Mouse (Mus musculus): ENCODE results near the gene Il15.

The Il15 gene

DNA sequence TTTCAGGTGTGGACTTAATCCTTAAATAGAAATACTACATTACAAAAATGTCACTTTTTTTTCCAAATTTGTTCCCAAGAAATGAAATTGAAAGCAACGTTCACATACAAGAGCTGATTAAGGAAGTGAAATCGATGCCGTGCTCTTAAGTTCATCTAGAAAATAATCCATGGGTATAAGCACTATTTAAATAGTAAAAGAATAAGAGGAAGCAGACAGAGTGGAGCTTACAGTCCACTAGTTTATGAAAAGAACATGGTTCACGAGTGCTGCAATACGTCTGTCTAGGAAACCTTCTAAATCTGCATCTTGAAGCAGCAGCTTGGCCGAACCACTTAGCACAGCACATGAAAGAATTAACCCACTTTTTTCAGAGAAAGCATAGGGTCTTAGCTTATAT is 32.4 kb downstream of the Il15 start:
- in situ Hi-C loops (cut with MboI; ENCODE audit: unreplicated experiment in 2 of 2), result loop anchor here (25.0 kb wide), 2 partner anchors 842 to 1092 kb away; partner anchors contain the start of gene Scoc (in 1 of the 2)

DNA sequence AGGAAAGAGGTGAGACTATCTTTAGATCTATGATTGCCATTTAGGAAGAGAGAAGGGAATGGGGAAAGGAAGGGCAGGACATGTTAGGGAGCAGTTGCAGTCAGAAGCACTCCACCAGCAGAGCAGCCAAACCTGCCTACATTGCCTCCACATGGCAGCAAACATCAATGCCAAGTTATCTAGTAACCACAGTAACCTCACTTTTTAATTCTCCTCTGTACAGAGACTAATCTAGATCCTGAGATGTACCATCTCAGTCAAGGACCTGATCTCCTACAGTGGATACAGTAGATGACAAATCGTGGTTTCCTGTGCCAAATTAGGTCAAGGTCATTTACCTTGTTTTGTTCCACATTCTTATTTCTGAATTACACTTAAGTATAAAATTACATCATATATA is 42.0 kb downstream of the Il15 start:
- in situ Hi-C loops (cut with MboI; ENCODE audit: unreplicated experiment in 2 of 2), result loop anchor here (10.0 to 25.0 kb wide), 3 partner anchors 474 to 1101 kb away; partner anchors contain the start of gene Scoc (in 1 of the 2)

DNA sequence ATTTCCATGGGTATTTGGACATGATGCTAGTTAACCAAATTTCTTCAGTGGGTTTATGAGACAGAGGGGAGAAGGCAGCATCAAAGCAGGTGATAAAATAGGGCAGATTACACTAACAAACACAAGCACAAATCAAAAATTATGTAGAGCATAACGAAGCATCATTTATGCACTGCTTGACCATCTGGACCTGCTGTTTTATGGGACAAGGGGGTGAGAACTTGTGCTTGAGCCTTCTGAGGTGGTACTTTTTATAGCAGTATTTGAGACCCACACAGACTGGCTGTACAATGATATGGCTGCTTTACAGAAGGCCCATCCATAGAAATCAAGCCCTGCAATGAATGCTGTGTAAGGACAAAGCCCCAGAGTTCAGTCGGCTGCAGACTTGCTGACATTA is 46.9 kb downstream of the Il15 start:
- in situ Hi-C loops (cut with MboI; ENCODE audit: unreplicated experiment in 2 of 2), result loop anchor here (25.0 kb wide), 2 partner anchors 856 to 1106 kb away; partner anchors contain the start of gene Scoc (in 1 of the 2)

GRCm38 (mm10) chr8:82351268-82351943 is 51.6 kb downstream of the Il15 start:
- in situ Hi-C loops (cut with MboI; ENCODE audit: unreplicated experiment in 2 of 2), result loop anchor here (5.0 to 25.0 kb wide), 4 partner anchors 391 to 1111 kb away; partner anchors contain the start of gene Scoc (in 1 of the 2)

DNA sequence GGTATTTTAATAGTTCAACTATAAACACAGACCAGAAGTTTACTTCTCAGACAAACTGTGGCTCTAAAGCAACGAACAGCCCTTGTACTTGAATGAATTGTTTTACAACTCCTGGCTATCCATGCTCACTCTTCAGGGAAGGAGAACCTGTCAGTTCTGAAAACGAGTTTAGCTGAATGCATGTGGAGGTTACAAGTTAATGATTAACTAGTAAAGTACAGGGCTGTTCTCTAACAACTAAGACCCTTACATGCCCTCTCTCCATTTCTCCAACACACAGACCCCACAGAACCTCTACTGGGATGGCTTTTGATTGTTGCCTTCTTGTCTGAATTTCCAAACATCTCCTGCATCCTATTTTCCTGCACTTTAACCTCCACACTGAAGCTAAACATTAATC is 53.7 kb downstream of the Il15 start:
- in situ Hi-C loops (cut with MboI; ENCODE audit: unreplicated experiment in 2 of 2), result no loop called here

DNA sequence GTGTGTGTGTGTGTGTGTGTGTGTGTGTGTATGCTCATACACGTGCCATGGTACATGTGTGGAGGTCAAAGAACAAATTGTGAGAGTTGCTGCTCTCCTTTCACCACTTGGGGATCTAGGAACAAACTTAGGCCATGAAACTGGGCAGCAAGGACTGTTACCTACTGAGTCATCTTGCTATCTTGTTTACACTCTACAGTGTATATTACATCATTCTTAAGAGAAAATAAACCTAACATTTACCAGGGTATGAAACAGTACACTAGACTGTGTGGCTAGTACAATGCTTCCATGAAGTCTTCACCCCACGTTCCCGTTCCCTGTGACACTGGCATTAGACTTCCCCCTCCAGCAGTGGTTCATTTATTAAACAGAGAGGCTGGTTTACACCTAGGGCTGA is 56.5 kb downstream of the Il15 start:
- in situ Hi-C loops (cut with MboI; ENCODE audit: unreplicated experiment in 2 of 2), result no loop called here

DNA sequence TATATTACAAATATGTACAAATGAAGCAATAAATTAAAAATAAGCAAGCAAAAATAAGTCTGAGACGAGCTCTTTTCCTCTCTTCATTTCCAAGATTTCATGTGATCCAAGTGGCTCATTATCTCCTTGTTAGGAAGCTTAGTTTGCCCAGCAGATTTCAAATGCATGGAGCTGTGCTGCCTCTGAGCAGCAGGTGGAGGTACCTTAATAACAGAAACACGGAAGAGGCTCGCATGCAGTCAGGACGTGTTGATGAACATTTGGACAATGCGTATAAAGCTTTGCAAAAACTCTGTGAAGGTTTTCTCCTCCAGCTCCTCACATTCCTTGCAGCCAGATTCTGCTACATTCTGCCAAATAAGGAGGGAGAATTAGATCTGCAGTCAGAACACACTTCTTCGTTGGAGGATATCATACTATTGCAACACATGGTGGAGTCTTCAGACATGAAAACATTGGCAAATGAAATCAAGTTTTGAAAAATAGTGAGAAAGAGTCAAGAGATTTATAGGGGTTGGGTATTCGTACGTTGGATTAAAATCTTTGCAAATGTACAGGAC is 71.3 kb downstream of the Il15 start:
- in situ Hi-C loops (cut with MboI; ENCODE audit: unreplicated experiment in 2 of 2), result no loop called here

GRCm38 (mm10) chr8:82327986-82328652 is 74.9 kb downstream of the Il15 start:
- in situ Hi-C loops (cut with MboI; ENCODE audit: unreplicated experiment in 2 of 2), result no loop called here

- in situ Hi-C loops (cut with MboI; ENCODE audit: unreplicated experiment in 2 of 2), result no loop called here
These were observed 77.0 kb downstream of the Il15 start for GRCm38 (mm10) chr8:82326061-82326460.

- in situ Hi-C loops (cut with MboI; ENCODE audit: unreplicated experiment in 2 of 2), result no loop called here
These were observed 77.4 kb downstream of the Il15 start for GRCm38 (mm10) chr8:82325586-82325985.

GRCm38 (mm10) chr8:82317446-82317845 is 85.6 kb downstream of the Il15 start:
- in situ Hi-C loops (cut with MboI; ENCODE audit: unreplicated experiment in 2 of 2), result no loop called here

DNA sequence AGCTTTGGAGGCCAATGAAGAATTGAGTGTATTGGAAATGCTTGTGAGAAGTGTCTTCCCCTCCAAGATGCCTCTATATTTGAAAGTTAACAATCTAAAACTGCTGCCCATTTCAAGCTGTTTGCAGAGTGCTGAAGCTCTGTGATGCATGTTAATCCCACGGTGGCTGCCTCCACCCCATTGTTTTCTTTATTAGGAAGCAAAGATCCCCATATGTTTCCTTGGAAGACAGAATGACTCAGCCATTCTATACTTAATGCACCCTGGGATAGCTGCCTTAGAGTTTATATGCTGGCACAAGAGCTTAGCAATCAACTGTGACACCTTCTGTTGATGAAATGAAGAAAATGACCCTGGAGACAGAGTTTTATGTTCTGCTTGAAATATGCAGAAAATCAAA is 96.6 kb downstream of the Il15 start:
- in situ Hi-C loops (cut with MboI; ENCODE audit: unreplicated experiment in 2 of 2), result no loop called here

DNA sequence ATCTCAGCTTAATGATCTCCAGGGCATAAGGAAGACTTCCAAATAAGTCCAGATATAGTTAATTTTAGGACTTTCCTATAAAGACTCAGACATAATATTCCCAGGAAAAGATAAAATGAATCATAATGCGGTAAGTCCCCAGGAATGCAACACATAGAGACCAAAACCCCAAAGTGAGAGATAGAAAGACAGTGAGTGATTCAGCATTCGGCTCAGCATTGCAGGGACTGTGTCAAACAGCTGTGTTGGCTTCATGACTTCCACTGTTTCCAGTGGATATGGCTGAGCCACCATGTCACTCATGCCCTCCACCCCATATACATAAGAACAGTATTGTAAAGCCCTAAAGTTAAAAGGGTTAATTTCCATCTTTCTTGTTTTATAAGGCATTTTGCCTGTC is 106.8 kb downstream of the Il15 start:
- in situ Hi-C loops (cut with MboI; ENCODE audit: unreplicated experiment in 2 of 2), result no loop called here

DNA sequence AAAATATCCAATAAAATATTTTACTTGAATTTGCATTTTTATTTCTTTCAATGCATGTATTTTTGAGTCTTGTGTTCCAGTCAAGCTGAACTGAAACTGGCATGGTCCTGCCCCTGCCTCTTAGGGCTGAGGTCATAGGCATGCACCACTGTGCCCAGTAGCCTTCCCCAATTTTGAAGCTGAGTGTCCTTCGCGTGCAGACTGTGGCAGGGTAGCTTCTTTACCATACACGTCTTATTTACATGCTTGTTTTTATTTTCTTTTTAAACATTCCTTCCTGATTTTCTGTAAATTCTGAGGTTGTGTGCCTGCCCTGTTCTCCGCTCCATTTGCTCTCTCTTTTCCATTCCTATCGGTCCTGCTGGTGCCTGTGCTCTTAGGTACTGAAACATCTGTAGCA is 111.4 kb downstream of the Il15 start:
- in situ Hi-C loops (cut with MboI; ENCODE audit: unreplicated experiment in 2 of 2), result no loop called here

DNA sequence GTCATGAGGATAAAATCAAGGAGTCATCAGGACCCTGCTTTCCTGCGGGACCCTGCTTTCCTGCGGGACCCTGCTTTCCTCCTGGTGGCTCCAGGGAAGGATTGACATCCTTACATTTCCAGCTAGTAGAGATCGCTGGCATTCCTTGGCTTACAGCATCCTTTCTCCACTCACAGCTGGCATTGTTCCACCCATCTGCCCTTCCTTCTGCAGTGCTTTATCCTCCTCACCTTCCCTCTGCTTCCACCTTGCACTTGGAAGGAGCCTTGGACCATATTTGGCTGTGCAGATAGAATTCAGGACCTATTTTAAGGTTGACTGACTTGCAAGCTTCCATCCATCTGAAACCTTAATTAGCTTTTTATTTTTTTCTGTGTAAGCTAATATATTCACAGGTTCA is 117.2 kb downstream of the Il15 start:
- in situ Hi-C loops (cut with MboI; ENCODE audit: unreplicated experiment in 2 of 2), result no loop called here

GRCm38 (mm10) chr8:82281995-82282394 is 121.0 kb downstream of the Il15 start:
- in situ Hi-C loops (cut with MboI; ENCODE audit: unreplicated experiment in 2 of 2), result no loop called here
